Mouse (Mus musculus): ENCODE data around the gene Cpa2. TPM values are rescaled to one million over a fixed set of nuclear protein-coding genes. Genes with fewer than 3 reads are reported as not detected.

Cpa2 gene
- total RNA-seq, 2 experiments from 2014 or later, result 1.9 to 2.0 TPM

- no peak for DNase-seq (ENCODE audit: low spot score in 2 of 2)
Measured at GRCm38 (mm10) chr6:30576477-30577203, 35.3 kb downstream of the Cpa2 start.

GRCm38 (mm10) chr6:30579961-30580840, 38.8 kb downstream of the Cpa2 start:
- DNase-seq (ENCODE audit: low spot score in 2 of 2), result peak in 1 of 2 experiments; percentile 19

GRCm38 (mm10) chr6:30580841-30581176, 39.4 kb downstream of the Cpa2 start:
- no peak for DNase-seq (ENCODE audit: low spot score in 2 of 2)

- DNase-seq (ENCODE audit: low spot score in 2 of 2), result no peak
Measured at GRCm38 (mm10) chr6:30586886-30587442, 45.6 kb downstream of the Cpa2 start.

GRCm38 (mm10) chr6:30589819-30590218, 48.4 kb downstream of the Cpa2 start:
- no peak for DNase-seq (ENCODE audit: low spot score in 2 of 2)

- DNase-seq (ENCODE audit: low spot score in 2 of 2), result no peak
Measured at GRCm38 (mm10) chr6:30591851-30592404, 50.5 kb downstream of the Cpa2 start.

- DNase-seq (ENCODE audit: low spot score in 2 of 2), result no peak
Measured at GRCm38 (mm10) chr6:30592417-30592974, 51.1 kb downstream of the Cpa2 start.

- no peak for DNase-seq (ENCODE audit: low spot score in 2 of 2)
Measured at GRCm38 (mm10) chr6:30594364-30594763, 53.0 kb downstream of the Cpa2 start.

GRCm38 (mm10) chr6:30596230-30596898, 55.0 kb downstream of the Cpa2 start:
- DNase-seq (ENCODE audit: low spot score in 2 of 2), result no peak

GRCm38 (mm10) chr6:30600033-30600432, 58.7 kb downstream of the Cpa2 start:
- no peak for DNase-seq (ENCODE audit: low spot score in 2 of 2)

GRCm38 (mm10) chr6:30600995-30601394, 59.6 kb downstream of the Cpa2 start:
- DNase-seq (ENCODE audit: low spot score in 2 of 2), result no peak

GRCm38 (mm10) chr6:30604342-30604867, 63.0 kb downstream of the Cpa2 start:
- no peak for DNase-seq (ENCODE audit: low spot score in 2 of 2)

- DNase-seq (ENCODE audit: low spot score in 2 of 2), result no peak
Measured at GRCm38 (mm10) chr6:30605111-30605510, 63.7 kb downstream of the Cpa2 start.

- DNase-seq (ENCODE audit: low spot score in 2 of 2), result no peak
Measured at GRCm38 (mm10) chr6:30605672-30606071, 64.3 kb downstream of the Cpa2 start.

- DNase-seq (ENCODE audit: low spot score in 2 of 2), result no peak
Measured at GRCm38 (mm10) chr6:30610710-30611109, 69.3 kb downstream of the Cpa2 start, which contains the start of gene Cpa5. Cpa5 (plus strand) TSS chr6:30611010.

- DNase-seq (ENCODE audit: low spot score in 2 of 2), result no peak
Measured at GRCm38 (mm10) chr6:30611212-30611611, 69.8 kb downstream of the Cpa2 start.

All from left cerebral cortex, adult 18-20 months (tissue).